Mouse (Mus musculus) neural tube, postnatal 0 days (tissue): ENCODE data around the gene Alg14. TPM values are rescaled to one million over a fixed set of nuclear protein-coding genes. Genes with fewer than 3 reads are reported as not detected.

Source experiments
- polyA plus RNA-seq: library from polyadenylated mRNA; unstranded; fragments of >200 nt; fragmentation: Nextera tagmentation; extraction: Ambion mirVana; gene quantifications from 2 replicates; pipeline ENCODE4 v1.2.1, GENCODE M21; 2015

Alg14 gene
- polyA plus RNA-seq, result 42.1 and 42.6 TPM in 2 replicates

GRCm38 (mm10) chr3:121291560-121292258 lies at the start of gene Alg14:
Gene Alg14, plus strand, starts transcription at chr3:121291773.

GRCm38 (mm10) chr3:121282998-121283397 lies 8.6 kb upstream of the Alg14 start, which contains the start of gene Tmem56:
Gene Tmem56, minus strand, starts transcription at chr3:121283098.

Other genes starting within 250 kb of the Alg14 start
- gene Rwdd3, start 120.1 kb upstream of the Alg14 start, polyA plus RNA-seq, result 10.0 and 11.7 TPM in 2 replicates
- gene Tmem56, start 8.7 kb upstream of the Alg14 start, polyA plus RNA-seq, result 5.5 and 5.7 TPM in 2 replicates
- 282 and 291 TPM in 2 replicates for gene Cnn3, start 134.7 kb downstream of the Alg14 start, polyA plus RNA-seq
- 0.49 and 1.4 TPM in 2 replicates for gene Slc44a3, start 240.6 kb downstream of the Alg14 start, polyA plus RNA-seq